Mouse (Mus musculus): ENCODE measurements around the gene Ghr.

DNA sequence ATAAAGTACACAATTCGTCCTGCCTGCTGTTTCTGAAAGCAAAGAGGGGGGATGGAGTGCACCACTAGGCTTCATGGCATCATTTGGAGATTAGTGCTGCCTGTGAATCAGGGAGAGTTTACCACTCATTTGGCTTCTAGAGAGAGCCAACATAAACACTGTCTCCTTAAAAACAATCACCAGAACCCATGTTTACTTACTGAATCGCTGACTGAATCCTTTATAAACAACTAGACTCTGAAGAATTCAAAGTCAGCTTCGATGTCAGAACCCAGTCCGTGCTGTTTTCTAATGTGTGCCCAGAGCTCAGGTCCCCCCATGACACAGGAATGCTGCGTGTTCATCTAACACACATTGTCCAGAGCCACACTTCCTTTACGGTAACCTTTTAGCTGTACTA, 201.9 kb downstream of the Ghr start:
- TF ChIP-seq POLR2A (IDR thresholded peaks at IDR 0.05; ENCODE audit: borderline replicate concordance, extremely low read depth, insufficient read depth, insufficient read length, poor library complexity, severe bottlenecking) (no peak), CTCF (IDR thresholded peaks at IDR 0.05; ENCODE audit: borderline replicate concordance, extremely low read depth, insufficient read depth, insufficient read length) (no peak)

Data from brain, embryonic 14.5 days (tissue).